Mouse (Mus musculus) midbrain, embryonic 14.5 days (tissue): Measurements from ENCODE around the gene Tnnc2. TPM values are rescaled to one million over a fixed set of nuclear protein-coding genes. Genes with fewer than 3 reads are reported as not detected.

Experiments used
- ATAC-seq: fragments of 200-750 bp; cut with Nextera tagmentation; 2 replicates; pipeline ENCODE4 v1.8.0; 2017; ENCODE audit warnings: moderate number of reproducible peaks, moderate library complexity; ENCODE audit not compliant: low FRiP score, low TSS enrichment
- DNase-seq: peaks from one replicate; pipeline ENCODE4 v3.0.0-alpha.2; 2015
- H3K27ac ChIP-seq: fragments of 300-500 bp; sonication (generic); replicated peaks from 2 replicates; pipeline ENCODE4 v1.5.1; 2014; ENCODE audit warnings: mild to moderate bottlenecking, low read depth, low read length, moderate library complexity
- H3K27me3 ChIP-seq: fragments of 300-500 bp; sonication (generic); 2 replicates; pipeline ENCODE4 v1.6.1; 2014; ENCODE audit warnings: low read length, control low read depth, mixed read lengths; ENCODE audit not compliant: control insufficient read depth, insufficient read depth
- H3K36me3 ChIP-seq: fragments of 300-500 bp; sonication (generic); 2 replicates; pipeline ENCODE4 v1.6.1; 2014; ENCODE audit warnings: low read length, control low read depth; ENCODE audit not compliant: control insufficient read depth, insufficient read depth
- H3K4me1 ChIP-seq: fragments of 300-500 bp; sonication (generic); 2 replicates; pipeline ENCODE4 v1.6.1; 2014; ENCODE audit warnings: mild to moderate bottlenecking, antibody characterized with exemption, low read length, control low read depth; ENCODE audit not compliant: control insufficient read depth, insufficient read depth
- H3K4me2 ChIP-seq: fragments of 300-500 bp; sonication (generic); 2 replicates; pipeline ENCODE4 v1.6.1; 2014; ENCODE audit warnings: mild to moderate bottlenecking, low read length, moderate library complexity
- H3K4me3 ChIP-seq: fragments of 300-500 bp; sonication (generic); replicated peaks from 2 replicates; pipeline ENCODE4 v1.5.1; 2014; ENCODE audit warnings: low read depth, low read length
- H3K9ac ChIP-seq: fragments of 300-500 bp; sonication (generic); replicated peaks from 2 replicates; pipeline ENCODE4 v1.6.1; 2014; ENCODE audit warnings: mild to moderate bottlenecking, low read length, moderate library complexity
- H3K9me3 ChIP-seq: fragments of 300-500 bp; sonication (generic); 2 replicates; pipeline ENCODE4 v1.6.1; 2016; ENCODE audit warnings: low read length, control low read depth, mixed read lengths; ENCODE audit not compliant: control insufficient read depth
- WGBS: fragments of 180-500 bp; shearing (Covaris S2); extraction: QIAGEN DNeasy Blood & Tissue Kit; methylation state at CpG from one replicate; pipeline ENCODE4 v1.1.7; 2014; 5-methylcytosine and 5-hydroxymethylcytosine counted together
- polyA plus RNA-seq: library from polyadenylated mRNA; unstranded; fragments of >200 nt; fragmentation: Nextera tagmentation; extraction: Ambion mirVana; gene quantifications from 2 replicates; pipeline ENCODE4 v1.2.1, GENCODE M21; 2014

Gene Tnnc2
- polyA plus RNA-seq, 1 experiment from 2014 or later, result not detected

DNA sequence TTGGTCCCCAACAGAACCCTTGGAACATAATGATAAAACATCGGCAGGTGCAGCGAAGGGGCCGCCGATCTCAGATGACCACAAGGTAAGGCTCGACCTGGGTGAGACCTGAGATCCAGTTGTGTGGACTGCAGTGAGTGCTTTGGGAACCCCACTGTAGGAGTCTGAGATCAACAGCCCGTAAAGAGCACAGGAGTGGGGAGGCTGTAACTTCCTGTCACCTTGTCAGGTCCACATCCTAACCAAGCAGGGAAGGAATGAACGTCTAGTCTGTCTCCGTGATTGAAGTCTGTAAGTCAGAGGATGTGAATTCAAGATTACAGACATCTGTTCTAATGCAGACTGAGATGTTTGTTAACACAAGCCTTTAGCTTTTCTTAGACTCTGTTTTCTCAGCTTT lies 33.1 kb downstream of the Tnnc2 start:
- peak overlapping the region; percentile 90 for H3K9ac ChIP-seq
- H3K4me1 ChIP-seq, result peaks cover 13% of the 10 kb centered on the region
- DNase-seq, result no peak
- H3K27me3 ChIP-seq, result no peaks in the 10 kb centered on the region
- peak overlapping the region; percentile 87 for H3K4me3 ChIP-seq
- H3K4me2 ChIP-seq, result peak overlapping the region; percentile 93
- no peak overlapping the region for H3K27ac ChIP-seq
- no peaks in the 10 kb centered on the region for H3K9me3 ChIP-seq
- 63% methylated on average over 8 of the region's 8 CpGs for WGBS
- H3K36me3 ChIP-seq, result peaks cover 32% of the 10 kb centered on the region
- no peak for ATAC-seq

GRCm38 (mm10) chr2:164745843-164746479 lies 33.8 kb downstream of the Tnnc2 start, which contains the start of the genes Wfdc3 and Dnttip1:
Gene Wfdc3 (minus strand): TSS chr2:164745931.
Gene Dnttip1 (plus strand): TSS chr2:164745983.
- DNase-seq (peak; percentile 98), ATAC-seq (peak; percentile 94)
- Histone ChIP-seq H3K9me3 (no peaks in the 10 kb centered on the region), H3K4me3 (peak within 1 kb of the TSS; percentile 87), H3K36me3 (peaks cover 26% of the 10 kb centered on the region), H3K9ac (peak within 1 kb of the TSS; percentile 90), H3K27ac (peak within 1 kb of the TSS; percentile 72), H3K4me1 (peaks cover 13% of the 10 kb centered on the region), H3K4me2 (peak within 1 kb of the TSS; percentile 93), H3K27me3 (no peaks in the 10 kb centered on the region)
- 2% methylated on average over 68 of the region's 70 CpGs for WGBS

GRCm38 (mm10) chr2:164744987-164745386 lies 34.8 kb downstream of the Tnnc2 start:
- no peak overlapping the region for H3K27ac ChIP-seq
- DNase-seq (no peak), ATAC-seq (no peak)
- peak overlapping the region; percentile 87 for H3K4me3 ChIP-seq
- H3K4me1 ChIP-seq, result peaks cover 13% of the 10 kb centered on the region
- peak overlapping the region; percentile 93 for H3K4me2 ChIP-seq
- WGBS, result 77% methylated on average over 13 of the region's 13 CpGs
- peak overlapping the region; percentile 90; the same call in 1 of the 2 replicates for H3K9ac ChIP-seq
- peaks cover 17% of the 10 kb centered on the region for H3K36me3 ChIP-seq
- H3K9me3 ChIP-seq, result no peaks in the 10 kb centered on the region
- no peaks in the 10 kb centered on the region for H3K27me3 ChIP-seq

DNA sequence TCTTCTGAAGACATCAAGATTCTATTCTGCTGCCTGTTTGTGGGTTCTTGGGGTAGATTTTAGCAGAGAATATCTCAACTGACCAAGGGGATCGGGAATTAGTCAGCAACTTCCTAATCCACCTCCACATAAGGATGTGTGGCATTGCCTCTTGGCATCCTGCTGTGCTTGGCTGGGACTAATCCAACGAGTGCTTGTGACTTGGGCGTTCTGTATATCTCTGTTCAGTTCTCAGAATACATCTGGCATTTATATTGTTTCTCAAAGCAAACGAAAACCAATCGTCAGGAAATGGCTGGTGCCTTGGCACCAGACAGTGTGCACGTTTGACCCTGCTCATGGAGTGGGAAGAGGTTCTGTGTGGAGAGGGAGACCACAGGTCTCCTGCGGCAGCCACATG lies 39.9 kb downstream of the Tnnc2 start:
- Histone ChIP-seq H3K4me1 (no peaks in the 10 kb centered on the region), H3K4me2 (no peak overlapping the region), H3K36me3 (no peaks in the 10 kb centered on the region), H3K9me3 (no peaks in the 10 kb centered on the region), H3K27me3 (no peaks in the 10 kb centered on the region), H3K4me3 (no peak overlapping the region), H3K27ac (no peak overlapping the region), H3K9ac (no peak overlapping the region)
- WGBS, result 59% methylated on average over 7 of the region's 7 CpGs
- ATAC-seq, result no peak
- DNase-seq, result no peak

DNA sequence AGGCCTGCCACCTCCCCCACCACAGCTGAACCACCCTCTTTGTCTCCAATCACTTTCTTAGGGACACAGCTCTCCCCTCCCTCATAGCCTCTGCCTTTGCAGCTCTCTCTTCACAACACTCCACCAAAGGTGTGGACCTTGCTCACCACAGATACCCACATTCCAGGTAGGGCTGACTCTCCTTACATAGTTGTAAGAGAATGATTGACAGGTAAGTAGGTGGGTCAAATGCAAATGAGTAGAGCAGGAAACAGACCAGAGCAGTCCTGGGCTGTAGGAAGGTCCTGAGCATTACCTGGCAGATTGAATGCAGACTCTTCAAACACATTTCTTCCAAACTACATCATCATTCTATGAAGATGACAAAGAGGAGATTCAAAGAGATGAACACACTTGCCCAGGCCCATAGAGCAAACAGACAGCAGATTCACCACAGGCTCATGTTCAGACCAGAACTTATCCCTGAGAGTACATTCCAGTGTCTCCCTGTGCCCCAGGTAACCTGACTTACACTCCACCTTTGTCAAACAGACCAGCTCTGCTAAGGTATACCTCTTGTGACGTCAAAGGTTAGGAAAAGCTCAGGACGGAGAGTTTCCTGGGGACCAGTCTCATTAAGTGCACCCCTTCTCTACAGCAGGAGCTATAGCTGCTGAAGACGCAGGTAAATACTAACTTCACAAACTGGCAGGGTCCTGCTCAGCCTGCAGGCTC lies 42.2 kb downstream of the Tnnc2 start:
- Histone ChIP-seq H3K36me3 (no peaks in the 10 kb centered on the region), H3K4me2 (no peak overlapping the region), H3K27me3 (no peaks in the 10 kb centered on the region), H3K4me3 (no peak overlapping the region), H3K27ac (no peak overlapping the region), H3K4me1 (no peaks in the 10 kb centered on the region), H3K9ac (no peak overlapping the region), H3K9me3 (no peaks in the 10 kb centered on the region)
- DNase-seq (no peak), ATAC-seq (no peak)
- 72% methylated on average over 3 of the region's 3 CpGs for WGBS

- H3K36me3 ChIP-seq, result no peaks in the 10 kb centered on the region
- no peak for DNase-seq
- no peaks in the 10 kb centered on the region for H3K9me3 ChIP-seq
- 90% methylated on average over 5 of the region's 5 CpGs for WGBS
- no peak overlapping the region for H3K4me2 ChIP-seq
- H3K9ac ChIP-seq, result no peak overlapping the region
- no peaks in the 10 kb centered on the region for H3K4me1 ChIP-seq
- no peak overlapping the region for H3K27ac ChIP-seq
- H3K4me3 ChIP-seq, result no peak overlapping the region
- no peaks in the 10 kb centered on the region for H3K27me3 ChIP-seq
- no peak for ATAC-seq
These were observed 44.3 kb downstream of the Tnnc2 start for GRCm38 (mm10) chr2:164735446-164735845.

DNA sequence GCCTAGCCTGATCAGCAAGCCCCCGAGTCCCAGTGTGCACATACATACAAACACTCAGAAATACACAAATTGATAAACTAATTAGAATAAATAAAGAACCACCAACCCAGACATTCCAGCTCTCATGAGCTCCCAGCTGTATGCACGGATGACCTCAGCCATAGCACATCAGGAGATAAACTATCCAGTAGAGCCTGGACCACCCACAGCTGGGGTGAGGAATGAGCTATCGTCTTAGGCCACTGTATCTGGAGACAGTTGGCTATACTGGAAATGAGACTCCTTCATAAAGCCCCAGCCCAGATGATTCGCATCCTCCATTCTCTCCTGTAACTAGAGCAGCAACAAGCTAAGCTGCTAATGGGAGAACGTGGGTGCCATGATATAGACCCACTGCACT lies 44.9 kb downstream of the Tnnc2 start:
- Histone ChIP-seq H3K27ac (no peak overlapping the region), H3K4me2 (no peak overlapping the region), H3K9me3 (no peaks in the 10 kb centered on the region), H3K9ac (no peak overlapping the region), H3K4me1 (no peaks in the 10 kb centered on the region), H3K27me3 (no peaks in the 10 kb centered on the region), H3K4me3 (no peak overlapping the region), H3K36me3 (no peaks in the 10 kb centered on the region)
- ATAC-seq, result no peak
- 90% methylated on average over 5 of the region's 5 CpGs for WGBS
- no peak for DNase-seq

GRCm38 (mm10) chr2:164733259-164733658 lies 46.5 kb downstream of the Tnnc2 start:
- no peaks in the 10 kb centered on the region for H3K4me1 ChIP-seq
- no peaks in the 10 kb centered on the region for H3K36me3 ChIP-seq
- ATAC-seq (no peak), DNase-seq (no peak)
- WGBS, result 87% methylated on average over 2 of the region's 2 CpGs
- H3K4me3 ChIP-seq, result no peak overlapping the region
- no peaks in the 10 kb centered on the region for H3K27me3 ChIP-seq
- H3K9ac ChIP-seq, result no peak overlapping the region
- no peak overlapping the region for H3K4me2 ChIP-seq
- H3K9me3 ChIP-seq, result no peaks in the 10 kb centered on the region
- H3K27ac ChIP-seq, result no peak overlapping the region

GRCm38 (mm10) chr2:164731719-164732118 lies 48.0 kb downstream of the Tnnc2 start:
- Histone ChIP-seq H3K36me3 (no peaks in the 10 kb centered on the region), H3K4me3 (no peak overlapping the region), H3K9me3 (no peaks in the 10 kb centered on the region), H3K4me1 (no peaks in the 10 kb centered on the region), H3K9ac (no peak overlapping the region), H3K27ac (no peak overlapping the region), H3K4me2 (no peak overlapping the region), H3K27me3 (no peaks in the 10 kb centered on the region)
- ATAC-seq, result no peak
- no peak for DNase-seq
- 87% methylated on average over 5 of the region's 5 CpGs for WGBS
